Mouse (Mus musculus): ENCODE measurements around the gene Rad9a.

DNA sequence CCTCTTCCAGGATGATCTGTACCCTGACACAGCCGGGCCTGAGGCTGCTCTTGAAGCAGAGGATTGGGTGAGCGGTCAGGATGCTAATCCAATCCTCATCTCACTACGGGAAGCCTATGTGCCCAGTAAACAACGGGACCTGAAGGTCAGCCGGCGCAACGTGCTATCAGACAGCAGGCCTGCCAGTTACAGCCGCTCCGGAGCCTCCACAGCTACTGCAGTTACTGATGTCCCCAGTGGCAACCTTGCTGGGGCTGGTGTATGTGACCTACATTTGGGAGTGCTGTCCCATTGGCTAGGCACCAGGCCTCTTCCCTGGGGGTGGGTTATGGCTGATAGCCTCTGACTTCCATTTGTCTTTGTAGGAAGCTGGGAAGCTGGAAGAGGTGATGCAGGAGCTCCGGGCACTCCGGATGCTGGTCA is 48.2 kb downstream of the Rad9a start, which contains the start of gene Ptprcap:
- TF ChIP-seq EP300 (IDR thresholded peaks at IDR 0.05; ENCODE audit: low read depth), result no peak
- no peak for TF ChIP-seq CTCF (IDR thresholded peaks at IDR 0.05; ENCODE audit: low read depth)
